Mouse (Mus musculus) CH12.LX (cell line): ENCODE results near the gene Fkbp14. TPM values are rescaled to one million over a fixed set of nuclear protein-coding genes. Genes with fewer than 3 reads are reported as not detected.

Source experiments
- DNase-seq: peaks from one replicate; pipeline ENCODE4 v3.0.0-alpha.2; 2013; ENCODE audit errors: extremely low read depth
- H3K27ac ChIP-seq: 2 replicates; pipeline ENCODE4 v1.5.1; 2012; ENCODE audit warnings: low read depth, mild to moderate bottlenecking, control low read depth, moderate library complexity; ENCODE audit not compliant: insufficient read depth
- H3K27me3 ChIP-seq: replicated peaks from 2 replicates; pipeline ENCODE3; 2012; ENCODE audit warnings: inconsistent platforms
- H3K36me3 ChIP-seq, 2 experiments: replicated peaks in 1 of 2; 2 replicates each; pipeline versions ENCODE3 to v1.6.1; 2012; ENCODE audit warnings: inconsistent platforms in 1 of 2, low read length in 1 of 2, mild to moderate bottlenecking in 1 of 2, mixed read lengths in 1 of 2, moderate library complexity in 1 of 2; ENCODE audit not compliant: control insufficient read depth in 1 of 2, insufficient read depth in 1 of 2
- H3K4me1 ChIP-seq, 2 experiments: 2 replicates each; pipeline ENCODE4 v1.6.1; 2012; ENCODE audit warnings: inconsistent platforms in 1 of 2, moderate library complexity in 1 of 2; ENCODE audit not compliant: insufficient read depth in 2 of 2, control insufficient read depth in 1 of 2
- H3K4me2 ChIP-seq: 2 replicates; pipeline ENCODE4 v1.6.1; 2012; ENCODE audit warnings: low read depth, mild to moderate bottlenecking, control low read depth; ENCODE audit not compliant: poor library complexity, insufficient read depth, severe bottlenecking
- H3K4me3 ChIP-seq, 3 experiments: fragments of 150-350 bp in 1 of 3; sonication (generic) in 1 of 3; replicated peaks in 1 of 3; 2 replicates each; pipeline versions ENCODE3 to v1.5.1; 2011 to 2012; ENCODE audit warnings: low read depth in 2 of 3, low read length in 2 of 3, mild to moderate bottlenecking in 2 of 3, moderate library complexity in 2 of 3, control low read depth in 1 of 3, improper control_type of control experiment in 1 of 3, inconsistent platforms in 1 of 3, mixed read lengths in 1 of 3; ENCODE audit not compliant: poor library complexity in 1 of 3
- H3K79me2 ChIP-seq: replicated peaks from 2 replicates; pipeline ENCODE4 v1.6.1; 2012; ENCODE audit warnings: mild to moderate bottlenecking, moderate library complexity; ENCODE audit not compliant: control insufficient read depth, poor library complexity, insufficient read depth, severe bottlenecking; ENCODE audit errors: extremely low read depth
- H3K9ac ChIP-seq: 2 replicates; pipeline ENCODE4 v1.6.1; 2012; ENCODE audit warnings: low read depth, mild to moderate bottlenecking, control low read depth, moderate library complexity; ENCODE audit not compliant: insufficient read depth
- H3K9me3 ChIP-seq: replicated peaks from 2 replicates; pipeline ENCODE3; 2012; ENCODE audit warnings: low read length, inconsistent platforms, mixed read lengths
- CHD1 ChIP-seq: IDR thresholded peaks from 2 replicates; pipeline ENCODE4 v1.6.1; 2012; ENCODE audit warnings: low read depth, low read length, improper control_type of control experiment, inconsistent platforms
- CHD2 ChIP-seq: IDR thresholded peaks from 2 replicates; pipeline ENCODE4 v1.6.1; 2011; ENCODE audit warnings: low read length, improper control_type of control experiment
- EP300 ChIP-seq: IDR thresholded peaks from 2 replicates; pipeline ENCODE4 v1.6.1; 2011; ENCODE audit warnings: low read length, improper control_type of control experiment
- HCFC1 ChIP-seq: IDR thresholded peaks from 2 replicates; pipeline ENCODE4 v1.6.1; 2012; ENCODE audit warnings: low read depth, mild to moderate bottlenecking, inconsistent platforms, low read length, improper control_type of control experiment
- IRF4 ChIP-seq: IDR thresholded peaks from 2 replicates; pipeline ENCODE4 v1.6.1; 2014; ENCODE audit warnings: low read depth, mild to moderate bottlenecking, inconsistent platforms, low read length, improper control_type of control experiment
- JUN ChIP-seq: IDR thresholded peaks from 2 replicates; pipeline ENCODE4 v1.6.1; 2011; ENCODE audit warnings: low read depth, mild to moderate bottlenecking, low read length, improper control_type of control experiment, moderate library complexity; ENCODE audit not compliant: insufficient read depth
- JUND ChIP-seq: conservative IDR thresholded peaks from 2 replicates; pipeline ENCODE4 v1.6.1; 2011; ENCODE audit warnings: low read depth, low read length, improper control_type of control experiment
- MAFK ChIP-seq: IDR thresholded peaks from 2 replicates; pipeline ENCODE4 v1.6.1; 2011; ENCODE audit warnings: low read length, improper control_type of control experiment; ENCODE audit not compliant: insufficient replicate concordance
- MAX ChIP-seq: IDR thresholded peaks from 2 replicates; pipeline ENCODE4 v1.6.1; 2011; ENCODE audit warnings: low read length, improper control_type of control experiment
- MAZ ChIP-seq: IDR thresholded peaks from 2 replicates; pipeline ENCODE4 v1.6.1; 2012; ENCODE audit warnings: low read depth, mild to moderate bottlenecking, inconsistent platforms, low read length, improper control_type of control experiment, moderate library complexity
- MXI1 ChIP-seq: IDR thresholded peaks from 2 replicates; pipeline ENCODE4 v1.6.1; 2011; ENCODE audit warnings: mild to moderate bottlenecking, low read depth, low read length, improper control_type of control experiment
- NELFE ChIP-seq: IDR thresholded peaks from 2 replicates; pipeline ENCODE4 v1.6.1; 2011; ENCODE audit warnings: low read depth, low read length, improper control_type of control experiment
- NRF1 ChIP-seq: IDR thresholded peaks from 2 replicates; pipeline ENCODE4 v1.6.1; 2014; ENCODE audit warnings: low read depth, mild to moderate bottlenecking, inconsistent platforms, low read length, improper control_type of control experiment, moderate library complexity
- PAX5 ChIP-seq: IDR thresholded peaks from 2 replicates; pipeline ENCODE4 v1.6.1; 2012; ENCODE audit warnings: low read length, inconsistent platforms, mixed read lengths
- POLR2A ChIP-seq: IDR thresholded peaks from 2 replicates; pipeline ENCODE4 v1.6.1; 2011; ENCODE audit warnings: low read depth, mild to moderate bottlenecking, improper control_type of control experiment, low read length
- POLR2AphosphoS2 ChIP-seq: IDR thresholded peaks from 2 replicates; pipeline ENCODE4 v1.6.1; 2011; ENCODE audit warnings: low read depth, low read length, improper control_type of control experiment
- RCOR1 ChIP-seq: conservative IDR thresholded peaks from 2 replicates; pipeline ENCODE4 v1.6.1; 2012; ENCODE audit warnings: low read depth, mild to moderate bottlenecking, inconsistent platforms, low read length, improper control_type of control experiment
- SIN3A ChIP-seq: IDR thresholded peaks from 2 replicates; pipeline ENCODE4 v1.6.1; 2012; ENCODE audit warnings: low read length, improper control_type of control experiment, inconsistent platforms
- SMC3 ChIP-seq: IDR thresholded peaks from 2 replicates; pipeline ENCODE4 v1.6.1; 2011; ENCODE audit warnings: low read depth, low read length, improper control_type of control experiment
- TBP ChIP-seq: conservative IDR thresholded peaks from 2 replicates; pipeline ENCODE4 v1.6.1; 2011; ENCODE audit warnings: low read depth, low read length, improper control_type of control experiment
- USF1 ChIP-seq: IDR thresholded peaks from 2 replicates; pipeline ENCODE4 v1.6.1; 2014; ENCODE audit warnings: low read depth, mild to moderate bottlenecking, inconsistent platforms, low read length, improper control_type of control experiment
- USF2 ChIP-seq: conservative IDR thresholded peaks from 2 replicates; pipeline ENCODE4 v1.6.1; 2011; ENCODE audit warnings: low read depth, low read length, improper control_type of control experiment
- ZC3H11A ChIP-seq: IDR thresholded peaks from 2 replicates; pipeline ENCODE4 v1.6.1; 2012; ENCODE audit warnings: low read depth, mild to moderate bottlenecking, inconsistent platforms, low read length, improper control_type of control experiment
- ZKSCAN1 ChIP-seq: IDR thresholded peaks from 2 replicates; pipeline ENCODE4 v1.6.1; 2012; ENCODE audit warnings: low read depth, inconsistent platforms, low read length, improper control_type of control experiment, borderline replicate concordance
- ZMIZ1 ChIP-seq: IDR thresholded peaks from 2 replicates; pipeline ENCODE4 v1.6.1; 2012; ENCODE audit warnings: low read depth, mild to moderate bottlenecking, inconsistent platforms, low read length, improper control_type of control experiment
- ZNF384 ChIP-seq: IDR thresholded peaks from 2 replicates; pipeline ENCODE4 v1.6.1; 2012; ENCODE audit warnings: low read depth, low read length, improper control_type of control experiment, inconsistent platforms
- dilution Hi-C: fragments of 300-500 bp; cut with MboI; formaldehyde crosslinking; loops from 2 replicates; pipeline ENCODE4 v1.14.3; 2020; ENCODE audit warnings: low sequenced_read_pairs; ENCODE audit not compliant: extremely low pct_unique_long_range_greater_than_20kb, extremely low pct_ligation_motif_present
- in situ Hi-C: fragments of 300-500 bp; cut with MboI; formaldehyde crosslinking; loops from 3 replicates; pipeline ENCODE4 v1.14.3; 2019; ENCODE audit warnings: low sequenced_read_pairs, low pct_ligation_motif_present, low pct_unique_long_range_greater_than_20kb, mixed read lengths
- polyA plus RNA-seq: library from polyadenylated mRNA; unstranded; fragments of >175 nt; gene quantifications from 2 replicates; pipeline ENCODE4 v1.2.1, GENCODE M21; 2012; ENCODE audit warnings: low read depth; ENCODE audit not compliant: insufficient read length
- total RNA-seq, 2 experiments: library from RNA; depleted of rRNA; stranded (reverse); fragments of 300-350 nt in 1 of 2; fragments of >200 nt in 1 of 2; gene quantifications; 2 replicates each; pipeline ENCODE4 v1.2.3; 2012 to 2014

The Fkbp14 gene
- total and polyA plus RNA-seq, 3 experiments: 0.50 to 0.95 (median 0.68) TPM

DNA sequence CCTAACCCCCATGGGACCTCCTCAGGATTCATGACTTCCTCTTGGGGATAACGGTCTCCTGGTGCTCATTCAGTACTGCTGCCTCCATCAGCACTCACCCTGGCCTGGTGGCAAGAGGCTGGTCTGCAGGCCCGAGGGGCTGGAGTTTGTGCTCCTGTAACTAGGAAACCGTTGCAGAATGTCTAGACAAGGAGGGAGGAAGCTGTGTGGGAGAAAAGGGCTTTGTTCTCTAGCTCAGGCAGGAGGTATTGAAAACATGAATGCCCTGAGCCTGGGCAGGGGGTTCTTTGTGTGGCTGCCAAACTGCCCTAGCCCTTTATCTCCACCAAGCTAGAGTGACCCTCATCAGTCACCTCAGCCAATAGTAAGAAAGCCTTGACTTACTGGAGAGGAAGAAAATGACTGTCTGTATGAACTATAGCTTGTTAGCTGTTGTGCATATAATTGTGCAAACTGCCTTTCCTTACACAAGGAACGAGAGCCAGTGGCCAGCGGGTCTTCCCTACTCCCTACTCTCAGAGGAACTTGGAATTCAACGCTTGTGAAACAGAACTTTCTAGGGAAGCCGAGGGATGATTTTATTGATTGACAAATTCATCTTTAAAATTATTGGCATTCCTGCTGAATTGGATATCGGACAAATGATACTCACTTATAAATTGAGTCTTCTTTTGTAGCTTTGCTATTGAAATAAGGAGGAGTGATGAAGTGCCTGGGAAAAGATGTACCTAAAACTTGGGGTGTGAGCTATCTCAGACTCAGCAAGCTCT lies 42.6 kb downstream of the Fkbp14 start:
- dilution Hi-C loops: no loop called here
- no peak overlapping the region for H3K9ac ChIP-seq
- H3K9me3 ChIP-seq: no peaks in the 10 kb centered on the region
- peaks cover 0 to 17% of the 10 kb centered on the region in 2 experiments; a peak in 2 of 4 replicates for H3K4me1 ChIP-seq
- H3K4me2 ChIP-seq: no peak overlapping the region
- no peak for DNase-seq
- in situ Hi-C loops: no loop called here
- no peaks in the 10 kb centered on the region for H3K27me3 ChIP-seq
- H3K4me3 ChIP-seq: no peak overlapping the region
- no peak for TF ChIP-seq MAZ
- no peak for TF ChIP-seq NRF1
- TF ChIP-seq RCOR1: no peak
- TF ChIP-seq USF1: no peak
- no peak for TF ChIP-seq IRF4
- TF ChIP-seq EP300: no peak
- TF ChIP-seq HCFC1: no peak
- TF ChIP-seq TBP: no peak
- TF ChIP-seq SMC3: no peak
- no peak for TF ChIP-seq POLR2A
- no peak for TF ChIP-seq ZC3H11A
- no peak for TF ChIP-seq NELFE
- TF ChIP-seq ZNF384: no peak
- TF ChIP-seq JUND: no peak
- no peak for TF ChIP-seq MAFK
- TF ChIP-seq JUN: no peak
- TF ChIP-seq, all 38 proteins: peak for 0
- Histone ChIP-seq H3K27ac (no peak overlapping the region), H3K79me2 (no peaks in the 10 kb centered on the region), H3K36me3 (no peaks in the 10 kb centered on the region)

DNA sequence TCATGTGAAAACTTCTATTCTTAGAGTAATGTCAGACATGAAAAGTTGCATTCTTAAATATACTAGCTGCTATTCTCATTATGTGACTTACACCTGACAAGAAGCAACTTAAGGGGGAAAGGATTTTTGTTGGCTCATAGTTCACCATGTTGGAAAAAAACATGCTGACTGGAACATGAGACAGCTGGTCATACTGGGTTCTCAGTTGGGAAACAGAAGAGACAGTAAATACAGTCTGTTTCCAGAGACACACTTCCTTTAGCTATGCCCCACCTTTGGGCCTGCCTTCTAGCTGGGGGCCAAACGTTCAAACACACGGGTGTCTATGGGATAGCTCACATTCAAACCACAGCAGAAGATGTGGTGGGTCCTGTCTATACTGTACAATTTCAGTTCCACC lies 43.5 kb downstream of the Fkbp14 start:
- Histone ChIP-seq H3K27me3 (no peaks in the 10 kb centered on the region), H3K27ac (no peak overlapping the region), H3K4me3 (no peak overlapping the region), H3K9me3 (no peaks in the 10 kb centered on the region), H3K4me1 (peaks cover 0 to 16% of the 10 kb centered on the region in 2 experiments; a peak in 2 of 4 replicates), H3K9ac (no peak overlapping the region), H3K36me3 (no peaks in the 10 kb centered on the region), H3K79me2 (no peaks in the 10 kb centered on the region), H3K4me2 (no peak overlapping the region)
- TF ChIP-seq POLR2A (no peak), ZC3H11A (no peak), POLR2AphosphoS2 (no peak), MAX (no peak), SMC3 (no peak), MXI1 (no peak), PAX5 (no peak), ZKSCAN1 (no peak), USF2 (no peak), RCOR1 (no peak), HCFC1 (no peak), SIN3A (no peak), NELFE (no peak), TBP (no peak), CHD2 (no peak), EP300 (no peak), MAFK (no peak), ZMIZ1 (no peak), CHD1 (no peak)
- no peak for DNase-seq
- dilution Hi-C loops (no loop called here), in situ Hi-C loops (no loop called here)
